Mouse (Mus musculus): ENCODE results near the gene Phf12.

Gene Phf12

DNA sequence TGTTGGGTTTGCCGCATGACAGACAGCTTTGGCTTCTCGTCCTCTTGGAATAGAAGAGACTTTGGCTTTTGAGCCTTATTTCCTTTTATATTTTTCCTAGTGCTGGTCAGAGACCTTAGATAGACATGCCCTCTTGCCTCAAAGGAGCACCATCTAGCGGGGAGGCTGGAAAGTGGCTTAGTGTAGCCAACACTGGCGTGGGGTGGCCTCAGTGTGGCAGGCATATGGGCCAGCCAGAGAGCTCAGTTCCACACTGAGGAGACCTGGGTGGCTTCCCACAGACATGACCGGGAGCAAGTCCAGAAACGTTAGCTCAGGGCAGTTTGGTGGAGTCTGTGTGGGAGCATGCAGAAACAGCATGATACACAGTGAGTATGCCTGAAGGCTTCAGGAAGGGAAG, 11.8 kb upstream of the Phf12 start:
- DNase-seq (ENCODE audit: low spot score in 2 of 2): no peak

DNA sequence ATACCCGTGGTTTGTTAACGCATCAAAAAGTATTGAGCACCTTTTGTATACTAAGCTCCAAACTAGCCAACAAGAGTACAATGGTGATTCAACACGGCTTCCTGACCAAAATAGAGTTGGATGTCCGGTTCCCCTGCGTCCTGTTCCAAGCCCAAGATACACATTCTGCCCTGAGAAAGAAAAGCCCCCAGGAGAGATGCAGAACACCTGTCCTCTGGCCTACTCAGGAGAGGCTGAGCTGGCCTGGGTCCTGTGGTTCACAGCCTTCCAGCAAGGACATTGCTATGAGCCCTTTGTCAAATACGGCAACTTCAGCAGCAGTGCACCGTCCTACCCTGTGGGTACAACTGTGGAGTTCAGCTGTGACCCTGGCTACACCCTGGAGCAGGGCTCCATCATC, 9.0 kb upstream of the Phf12 start:
- no peak for DNase-seq (ENCODE audit: low spot score in 2 of 2)

DNA sequence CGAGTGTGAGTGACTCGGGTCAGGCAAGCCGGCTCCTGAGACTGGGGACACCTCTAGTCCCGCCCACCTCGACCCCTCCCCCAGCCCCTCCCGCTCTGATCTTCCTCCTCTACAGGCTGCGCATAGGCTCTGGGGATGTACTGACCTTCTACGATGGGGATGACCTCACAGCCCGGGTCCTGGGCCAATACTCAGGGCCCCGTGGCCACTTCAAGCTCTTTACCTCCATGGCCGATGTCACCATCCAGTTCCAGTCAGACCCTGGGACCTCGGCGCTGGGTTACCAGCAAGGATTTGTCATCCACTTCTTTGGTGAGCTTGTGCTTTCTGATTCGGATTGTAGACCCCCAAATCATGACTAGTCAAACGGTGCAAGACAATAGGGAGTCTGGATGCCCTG, 8.2 kb upstream of the Phf12 start:
- DNase-seq (ENCODE audit: low spot score in 2 of 2): no peak

DNA sequence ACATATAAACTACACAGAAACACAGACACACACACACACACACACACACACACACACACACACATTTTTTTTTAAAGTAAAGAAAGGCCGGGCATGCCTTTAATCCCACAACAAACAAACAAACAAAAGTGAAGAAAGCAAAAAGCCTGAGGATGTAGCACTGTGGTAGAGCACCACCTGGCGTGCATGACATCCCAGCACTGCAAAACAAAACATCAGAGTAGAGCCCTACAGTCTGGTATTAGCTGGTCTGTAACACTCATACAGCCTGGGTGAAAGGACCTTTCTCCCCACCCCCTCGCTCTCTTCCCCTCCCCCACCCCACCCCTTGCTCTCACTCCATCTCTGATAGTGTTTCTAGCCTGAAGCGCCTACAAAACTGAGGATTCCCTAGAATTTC, 6.7 kb upstream of the Phf12 start:
- DNase-seq (ENCODE audit: low spot score in 2 of 2): no peak

DNA sequence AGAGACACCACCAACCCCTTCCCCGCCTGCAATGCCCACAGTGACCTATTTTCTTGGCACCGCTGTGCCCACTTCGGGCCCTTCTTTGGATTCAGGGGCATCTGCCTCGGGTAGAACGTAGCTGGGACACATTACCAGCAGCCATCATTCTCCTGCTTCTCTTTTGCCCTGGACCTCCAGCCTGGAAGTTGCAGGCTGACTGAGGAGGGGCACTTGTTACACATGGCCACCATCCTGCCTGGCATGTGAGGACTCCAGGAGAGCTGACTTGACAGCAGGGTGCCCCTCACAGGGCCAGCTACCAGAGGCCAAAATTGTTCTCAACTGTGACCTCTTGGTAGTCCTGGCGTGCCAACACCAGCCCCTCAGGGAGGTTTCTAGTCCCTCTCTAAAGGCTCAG, 4.4 kb upstream of the Phf12 start:
- no peak for DNase-seq (ENCODE audit: low spot score in 2 of 2)

DNA sequence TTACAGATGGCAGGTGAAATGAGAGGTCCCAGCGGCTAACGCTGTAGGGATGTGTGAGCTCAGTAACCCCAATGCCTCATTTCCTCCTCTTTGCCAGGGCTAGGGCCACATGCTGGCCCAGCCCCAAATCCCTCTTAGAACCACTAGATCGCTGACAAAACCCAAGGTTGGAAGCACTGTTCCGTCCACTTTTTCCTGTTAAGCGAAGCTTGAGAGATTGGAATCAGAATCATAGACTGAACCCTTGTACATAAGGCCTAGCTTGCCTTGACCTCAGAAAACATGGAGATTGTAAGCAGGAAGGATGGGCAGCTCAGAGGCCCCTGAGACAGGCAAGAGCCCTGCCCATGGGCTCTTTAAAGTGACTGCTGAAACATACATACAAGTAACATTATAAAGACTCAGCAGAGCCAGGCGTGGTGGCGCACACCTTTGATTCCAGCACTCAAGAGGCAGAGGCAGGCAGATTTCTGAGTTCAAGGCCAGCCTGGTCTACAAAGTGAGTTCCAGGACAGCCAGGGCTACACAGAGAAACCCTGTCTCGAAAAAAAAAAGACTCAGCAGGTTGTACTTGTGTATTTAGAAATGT, 3.2 kb upstream of the Phf12 start:
- no peak for DNase-seq (ENCODE audit: low spot score in 2 of 2)

DNA sequence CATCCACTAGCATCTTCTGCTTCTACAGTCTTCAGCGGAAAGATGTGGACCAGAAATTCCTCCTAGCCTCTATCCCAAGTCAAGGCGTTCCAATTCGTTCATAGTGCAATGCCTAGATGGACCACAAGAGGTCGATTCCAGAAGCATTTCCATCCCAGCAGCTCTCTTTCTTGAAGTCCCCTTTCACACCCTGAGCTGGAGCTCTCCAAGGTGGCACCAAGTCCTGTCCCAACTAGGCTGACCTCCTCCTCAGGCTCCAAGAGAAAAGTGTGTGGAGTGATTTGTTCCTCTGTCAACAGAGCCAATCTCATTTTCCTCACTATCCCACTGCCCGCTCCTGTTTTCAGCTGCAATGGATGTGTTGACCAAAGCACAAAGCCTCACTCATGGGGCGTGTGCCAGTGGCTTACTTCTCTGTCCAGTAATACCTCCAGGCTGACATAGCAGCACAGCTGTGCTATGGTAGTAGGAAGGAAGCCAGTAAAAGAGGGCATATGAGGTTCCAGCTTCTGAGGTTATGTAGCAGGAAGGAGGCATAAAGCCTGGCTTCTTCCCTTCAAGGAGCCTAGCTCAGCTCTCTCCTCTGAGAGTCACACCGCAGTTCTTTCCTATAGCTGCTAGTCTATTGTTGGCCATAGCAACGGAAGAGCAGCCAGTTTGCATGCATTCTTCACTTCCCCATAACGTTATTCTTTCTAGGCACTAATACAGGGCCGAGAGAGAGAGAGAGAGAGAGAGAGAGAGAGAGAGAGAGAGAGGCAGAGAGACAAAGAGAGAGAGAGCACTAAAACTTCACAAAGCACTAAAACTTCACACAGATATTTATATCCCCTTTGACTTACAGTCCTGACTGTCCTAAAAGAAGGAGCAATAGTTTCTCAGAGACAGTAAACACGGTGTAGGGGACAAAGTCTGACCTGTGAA, 2.0 kb upstream of the Phf12 start:
- DNase-seq (ENCODE audit: low spot score in 2 of 2): no peak

DNA sequence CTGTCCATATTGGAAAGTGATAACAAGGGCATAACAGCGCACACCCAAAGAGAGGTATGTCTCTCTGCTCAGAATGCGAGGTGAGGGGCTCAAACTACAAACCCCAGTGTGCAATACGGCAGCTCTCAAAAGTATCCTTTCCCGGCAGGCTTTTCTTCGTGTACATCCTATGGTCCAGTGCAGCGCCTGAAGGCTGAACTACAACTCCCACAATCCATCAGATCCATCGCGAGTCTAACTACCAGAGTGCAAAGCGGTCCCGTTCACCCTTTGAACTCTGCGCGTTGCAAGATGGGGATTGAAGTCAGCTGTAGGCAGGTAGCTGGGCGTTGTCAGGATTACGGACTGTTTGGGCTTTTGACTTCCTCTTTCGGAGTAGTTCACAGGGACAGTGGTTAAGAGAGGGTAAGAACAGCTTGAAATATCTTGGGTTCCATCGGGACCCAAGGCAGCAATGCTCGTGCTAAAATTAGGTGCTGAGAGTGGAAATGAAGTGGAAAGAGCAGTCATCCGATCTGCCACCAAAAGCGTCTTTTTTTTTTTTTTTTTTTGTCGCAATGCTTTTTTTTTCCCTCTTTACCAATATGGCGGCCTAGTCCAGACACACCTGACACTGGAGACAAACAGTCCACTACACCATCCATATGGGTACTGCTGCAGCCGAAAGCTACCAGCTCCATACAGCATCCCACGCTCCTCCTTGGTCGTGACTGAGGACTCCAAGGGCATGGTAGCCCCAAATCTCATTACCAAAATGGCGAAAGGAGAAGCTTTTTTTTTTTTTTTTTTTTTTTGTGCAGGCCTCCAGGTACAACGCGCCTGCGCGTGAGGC, 729 bp upstream of the Phf12 start:
- peak; percentile 97 to 99 for DNase-seq (ENCODE audit: low spot score in 2 of 2)

DNA sequence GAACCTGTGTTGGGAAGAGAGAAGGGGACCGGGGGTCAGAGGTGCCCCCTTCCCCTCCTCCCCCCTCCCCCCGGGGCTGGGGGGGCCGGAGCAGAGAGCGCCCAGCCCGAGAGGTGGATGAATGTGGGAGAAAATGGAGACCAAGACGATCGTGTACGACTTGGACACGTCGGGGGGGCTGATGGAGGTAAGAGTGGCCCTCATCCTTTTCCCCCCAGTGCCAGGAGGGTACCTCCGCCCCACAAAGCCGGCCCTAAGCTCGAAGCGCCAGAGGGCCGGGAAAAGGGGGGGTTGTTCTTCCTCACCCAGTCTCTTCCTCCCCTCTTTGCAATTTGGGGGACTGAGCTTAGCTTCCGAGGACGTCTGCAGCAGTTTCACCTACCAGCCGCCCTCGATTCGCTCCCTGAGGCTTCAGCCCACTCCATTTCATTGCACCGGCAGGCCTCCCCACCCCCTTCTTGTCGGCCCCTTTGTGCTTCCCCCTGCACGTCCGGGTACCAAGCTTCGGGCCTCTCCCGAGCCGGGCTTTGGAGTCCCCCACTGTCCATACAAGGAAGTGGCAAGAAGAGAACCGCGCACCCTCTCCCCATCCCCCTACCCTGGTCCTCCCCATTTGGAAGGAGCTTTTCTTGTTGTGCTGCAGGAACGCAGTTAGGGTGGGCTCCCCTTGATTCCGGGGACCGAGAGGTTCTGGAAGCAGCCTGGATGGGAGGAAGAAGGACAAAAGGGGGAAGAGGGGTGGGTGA, 810 bp downstream of the Phf12 start:
- peak; percentile 30 to 38 for DNase-seq (ENCODE audit: low spot score in 2 of 2)

DNA sequence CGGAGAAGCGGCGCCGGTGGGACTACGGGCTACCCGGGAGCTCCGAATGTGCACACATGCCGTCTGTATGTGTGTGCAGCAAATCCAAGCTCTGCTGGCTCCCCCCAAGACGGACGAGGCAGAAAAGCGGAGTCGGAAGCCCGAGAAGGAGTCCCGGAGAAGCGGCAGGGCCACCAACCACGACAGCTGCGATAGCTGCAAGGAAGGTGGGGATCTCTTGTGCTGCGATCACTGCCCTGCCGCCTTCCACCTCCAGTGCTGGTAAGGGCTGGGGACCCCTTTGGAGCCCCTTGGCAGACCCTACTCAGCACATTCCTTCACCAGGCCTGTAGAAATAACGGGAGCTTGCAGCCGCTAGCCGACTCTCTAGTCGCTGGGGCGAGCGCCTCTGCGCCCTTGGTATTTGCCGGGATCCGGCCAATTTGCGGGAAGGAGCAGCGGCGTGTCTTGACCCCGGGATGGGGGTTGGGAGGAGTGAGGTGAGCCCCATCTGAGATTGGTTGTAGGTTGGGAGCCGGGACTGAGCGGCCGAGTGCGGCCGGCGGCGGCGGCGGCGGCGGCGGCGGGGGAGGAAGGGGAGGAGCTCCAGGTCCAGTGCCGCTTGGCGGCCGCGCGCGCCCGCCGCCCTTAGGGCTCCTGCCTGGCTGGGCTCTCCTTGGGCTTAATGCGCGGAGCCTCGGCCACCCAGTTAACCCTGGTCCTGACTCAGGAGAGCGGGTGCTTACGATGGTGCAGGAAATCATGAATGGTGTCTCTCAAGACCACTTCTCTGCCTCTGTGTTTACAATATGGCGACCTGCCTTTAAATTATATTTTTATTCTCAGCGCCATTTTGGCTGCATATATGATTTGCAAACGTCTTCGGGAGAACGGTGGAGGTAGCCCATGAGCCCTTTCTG, 1.6 kb downstream of the Phf12 start:
- DNase-seq (ENCODE audit: low spot score in 2 of 2): peak; percentile 29 to 38

DNA sequence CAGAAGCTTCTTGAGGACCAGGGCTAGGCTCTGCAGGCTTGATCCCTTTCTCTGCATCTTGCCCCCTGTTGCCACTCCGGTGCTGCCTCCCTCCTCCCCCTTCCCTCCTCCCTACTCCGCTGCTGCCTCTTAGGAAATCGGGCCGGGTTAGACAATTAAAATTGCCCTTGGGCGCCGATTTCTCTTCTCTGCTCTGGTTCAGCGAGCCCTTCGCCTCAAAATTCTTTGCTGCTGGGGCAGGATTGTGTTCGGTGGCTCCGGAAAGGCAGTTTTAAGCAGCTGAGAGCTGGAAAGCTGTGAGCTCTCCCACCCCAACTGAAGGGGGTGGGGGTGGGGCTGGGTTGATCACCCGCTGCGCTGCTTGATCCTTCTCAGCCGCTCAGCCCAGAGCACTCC, 2.3 kb downstream of the Phf12 start:
- DNase-seq (ENCODE audit: low spot score in 2 of 2): peak in 1 of 2 experiments; percentile 22

DNA sequence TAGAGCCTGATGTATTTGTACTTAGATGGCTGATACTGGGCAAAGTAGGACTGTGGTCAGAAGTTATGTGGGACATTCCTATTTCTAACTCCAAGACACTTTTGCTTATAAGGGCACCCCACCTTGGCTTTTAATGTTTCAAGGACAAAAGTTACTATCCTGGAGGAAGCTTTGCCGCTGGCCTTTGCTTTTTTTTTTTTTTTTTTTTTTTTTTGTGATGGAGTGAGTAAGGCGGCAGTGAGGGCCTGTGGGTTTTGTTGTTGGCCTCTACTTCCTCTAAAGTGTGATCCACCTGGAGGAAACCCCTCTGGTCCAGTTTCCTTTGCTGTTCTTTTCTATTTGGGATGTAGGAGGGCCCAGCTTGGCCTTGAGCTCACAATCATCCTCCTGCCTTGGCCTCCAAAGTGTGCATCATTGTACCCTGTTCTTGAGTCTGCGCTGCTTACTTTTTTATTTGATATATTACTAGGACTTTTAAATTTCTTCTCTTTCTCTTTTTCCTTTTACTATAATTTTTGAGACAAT, 3.0 kb downstream of the Phf12 start:
- DNase-seq (ENCODE audit: low spot score in 2 of 2): no peak

DNA sequence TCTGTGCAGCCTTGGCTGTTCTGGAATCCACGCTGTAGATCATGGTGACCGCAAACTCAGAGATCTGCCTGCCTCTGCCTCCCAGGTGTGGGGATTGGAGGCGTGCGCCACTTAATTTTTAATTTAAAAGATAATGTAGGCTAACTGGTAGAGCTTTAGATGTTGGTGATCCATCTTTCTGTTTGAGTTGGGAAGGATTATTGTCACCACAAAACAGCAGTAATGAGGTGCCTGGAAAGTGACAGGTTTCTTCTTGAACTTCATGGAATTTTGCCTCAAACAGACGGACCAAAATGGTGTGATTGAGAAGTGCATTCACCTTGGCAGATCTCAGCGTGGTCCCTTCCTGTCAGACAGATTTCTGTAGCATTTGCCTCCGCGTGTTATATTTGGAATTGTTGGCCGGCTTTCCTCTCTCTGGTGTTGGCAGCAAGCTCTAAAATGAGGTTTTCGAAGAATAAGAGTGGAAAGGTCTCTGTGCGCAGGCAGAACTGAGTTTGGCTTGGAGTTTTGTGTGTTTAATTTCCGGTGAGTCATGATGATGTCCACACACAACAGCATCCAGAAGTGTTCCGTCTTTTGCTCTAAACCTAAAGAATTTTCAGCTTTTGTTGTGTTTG, 6.6 kb downstream of the Phf12 start:
- peak in 1 of 2 experiments; percentile 40 for DNase-seq (ENCODE audit: low spot score in 2 of 2)

DNA sequence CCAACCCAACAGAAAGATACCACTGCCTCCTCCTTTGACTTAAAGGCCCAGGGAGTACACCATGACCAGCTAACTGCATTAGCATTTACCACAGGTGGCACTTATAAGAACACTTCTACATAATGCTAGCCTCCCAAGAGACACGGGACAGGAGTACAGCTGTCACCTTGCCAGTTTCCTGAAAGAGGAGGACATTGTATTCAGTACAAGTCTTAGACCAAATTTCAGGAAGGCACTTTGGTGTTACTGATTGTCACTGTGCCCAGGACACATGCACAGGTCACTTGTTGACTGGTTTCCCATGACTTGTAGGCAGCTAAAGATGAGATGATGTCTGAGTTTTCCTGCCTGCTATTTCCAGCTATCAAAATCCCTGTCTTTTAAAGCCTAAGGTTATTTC, 13.0 kb downstream of the Phf12 start:
- DNase-seq (ENCODE audit: low spot score in 2 of 2): no peak

DNA sequence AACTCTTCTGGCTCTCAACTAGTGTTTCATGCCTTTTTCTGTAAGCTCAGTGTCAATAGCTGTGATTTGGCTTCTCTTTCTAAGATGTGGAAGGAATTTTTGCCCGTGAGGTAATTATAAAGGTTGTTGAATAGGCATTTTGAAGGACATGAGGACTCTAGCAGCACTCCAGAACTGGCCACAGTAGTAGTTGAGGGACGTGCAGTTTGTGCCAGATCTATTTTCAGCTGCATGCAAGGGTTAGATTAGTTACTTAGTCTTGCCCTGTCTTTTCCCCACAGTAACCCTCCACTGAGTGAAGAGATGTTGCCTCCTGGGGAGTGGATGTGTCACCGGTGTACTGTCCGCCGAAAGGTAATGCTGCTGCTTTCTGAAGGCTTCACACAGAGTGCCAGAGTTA, 23.9 kb downstream of the Phf12 start:
- no peak for DNase-seq (ENCODE audit: low spot score in 2 of 2)

DNA sequence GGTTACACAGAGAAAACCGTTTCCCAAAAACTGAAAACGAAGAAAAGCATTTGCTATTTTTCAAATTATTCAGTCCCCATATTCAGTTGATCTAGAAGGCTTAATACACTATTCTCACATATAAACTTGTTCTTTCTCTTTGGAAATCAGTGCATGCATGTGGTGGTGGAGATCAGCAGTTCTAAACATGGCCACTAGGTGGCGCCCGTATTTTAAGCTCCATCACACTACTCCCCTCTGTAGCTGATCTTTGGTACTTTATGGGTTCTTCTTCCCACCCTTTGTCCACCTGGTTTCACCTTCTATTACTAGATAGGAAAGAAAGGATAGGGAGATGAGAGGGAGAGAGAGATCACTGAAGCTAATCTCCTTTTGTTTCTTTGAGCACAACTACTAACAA, 37.1 kb downstream of the Phf12 start:
- peak; percentile 25 to 57 for DNase-seq (ENCODE audit: low spot score in 2 of 2)

DNA sequence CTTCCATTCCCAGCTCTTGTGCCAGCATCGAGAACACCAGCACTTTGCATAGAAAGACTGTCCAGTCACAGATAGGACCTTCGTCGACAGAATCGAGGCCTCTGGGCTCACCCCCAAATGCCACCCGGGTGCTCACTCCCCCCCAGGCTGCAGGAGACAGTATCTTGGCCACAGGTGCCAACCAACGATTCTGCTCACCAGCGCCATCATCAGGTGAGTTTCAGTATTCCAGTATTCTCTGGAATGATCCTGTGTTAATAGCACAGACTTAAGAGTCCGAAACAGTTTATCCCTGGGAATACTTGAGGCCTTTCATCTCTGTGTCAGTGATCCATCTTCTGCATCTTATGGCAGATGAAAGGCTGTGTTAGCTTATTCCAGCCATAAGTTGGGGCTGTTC, 41.1 kb downstream of the Phf12 start:
- no peak for DNase-seq (ENCODE audit: low spot score in 2 of 2)

DNA sequence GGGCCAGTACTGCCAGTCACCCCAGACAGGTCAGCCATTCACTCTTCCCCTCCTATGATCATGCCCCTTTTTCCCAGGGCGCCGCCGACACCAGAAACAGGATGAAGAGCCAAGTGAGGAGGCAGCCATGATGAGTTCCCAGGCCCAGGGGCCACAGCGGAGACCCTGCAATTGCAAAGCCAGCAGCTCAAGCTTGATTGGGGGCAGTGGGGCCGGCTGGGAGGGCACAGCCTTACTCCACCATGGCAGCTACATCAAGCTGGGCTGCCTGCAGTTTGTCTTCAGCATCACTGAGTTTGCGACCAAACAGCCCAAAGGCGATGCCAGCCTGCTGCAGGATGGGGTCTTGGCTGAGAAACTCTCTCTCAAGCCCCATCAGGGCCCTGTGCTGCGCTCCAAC, 46.7 kb downstream of the Phf12 start:
- no peak for DNase-seq (ENCODE audit: low spot score in 2 of 2)

DNA sequence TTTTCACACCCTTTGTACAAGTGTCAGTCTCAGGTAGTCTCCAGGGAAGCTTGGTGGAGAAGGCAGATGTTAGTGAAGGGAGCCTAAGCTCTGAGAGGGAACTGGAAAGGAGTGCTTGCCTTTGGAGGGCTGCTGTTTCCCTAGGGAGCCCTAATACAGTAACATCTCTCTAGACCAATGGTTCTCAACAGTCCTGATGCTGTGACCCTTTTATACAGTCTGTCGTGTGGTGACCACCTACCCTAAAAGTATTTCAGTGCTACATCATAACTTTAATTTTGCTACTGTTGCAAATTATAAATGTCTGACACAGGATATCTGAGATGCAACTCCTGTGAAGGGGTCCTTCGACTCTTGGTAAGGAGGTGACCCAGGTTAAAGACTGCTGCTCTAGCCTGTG, 48.0 kb downstream of the Phf12 start:
- no peak for DNase-seq (ENCODE audit: low spot score in 2 of 2)

DNA sequence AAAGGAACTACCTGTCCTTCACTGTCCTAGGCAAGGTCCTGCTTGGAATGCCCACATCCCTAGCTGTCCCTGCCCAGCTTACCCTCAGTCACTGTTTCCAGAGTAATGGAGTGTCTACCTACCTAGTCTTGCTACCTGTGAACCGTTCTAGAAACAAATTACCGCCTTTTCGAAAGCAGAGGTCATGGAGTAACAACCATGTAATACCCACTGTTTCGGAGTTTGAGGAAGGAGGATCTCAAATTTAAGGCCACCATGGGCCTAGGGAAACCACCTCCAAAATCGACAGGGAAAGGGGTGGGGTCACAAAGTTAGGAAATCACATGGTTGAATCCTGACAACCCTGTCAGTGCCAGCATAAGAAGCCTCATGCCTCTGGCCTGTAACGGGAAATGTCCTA, 48.8 kb downstream of the Phf12 start:
- DNase-seq (ENCODE audit: low spot score in 2 of 2): no peak
